30 mouse cellular contexts compared by ENCODE assay signal in the genomic region with DNA sequence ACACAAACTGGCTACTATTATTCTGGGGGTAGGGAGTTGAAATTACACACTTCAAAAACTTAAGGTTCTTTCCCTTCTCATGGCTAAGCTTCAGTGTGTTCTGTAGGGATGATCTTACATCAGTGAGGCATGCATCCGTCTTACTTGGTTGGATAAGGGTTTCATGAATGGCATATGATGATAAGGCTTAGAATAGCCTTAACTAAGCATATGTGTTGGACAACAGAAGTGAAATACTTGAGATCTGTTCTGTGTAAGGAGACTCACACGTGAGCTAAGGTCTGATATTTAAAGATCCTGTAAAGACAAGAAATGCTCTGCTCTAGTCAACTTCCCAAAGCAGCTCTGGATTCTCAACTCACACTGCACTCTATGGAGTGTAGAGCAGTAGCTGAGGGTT. TPM values are rescaled to one million over a fixed set of nuclear protein-coding genes. Genes with fewer than 3 reads are reported as not detected.
A peak's percentile ranks its signal among the peaks of the same experiment; 100 is the strongest.
DNase-seq lines count a peak whose midpoint lies in the region; ATAC-seq and TF ChIP-seq lines count a peak whose summit lies in the region.
"Had no signal": no experiment of that assay in that cellular context is flagged by ENCODE, and none has a peak within 500 bp of the region (broad histone marks: within the 10 kb centered on the region; RNA-seq: fewer than 3 reads in every experiment).

No protein-coding gene starts in this region.

- TF ChIP-seq RAD21 in MEL (IDR thresholded peaks at IDR 0.05; ENCODE audit: low read depth, low read length), result no peak

- peaks cover 2% of the 10 kb centered on the region; the same call in 1 of the 2 replicates for H3K79me2 ChIP-seq in MEL (ENCODE audit: control insufficient read depth, insufficient read depth, low read length, poor library complexity)

- H3K27ac ChIP-seq in MEL (ENCODE audit: control insufficient read depth, low read depth, low read length), result no peak overlapping the region
- peak overlapping the region; percentile 27 for H3K27ac ChIP-seq in liver, embryonic 14.5 days
- H3K27ac ChIP-seq: forebrain, embryonic 10.5 days; forebrain, embryonic 15.5 days; heart, embryonic 10.5 days; heart, embryonic 15.5 days; hindbrain, embryonic 12.5 days; hindbrain, postnatal 0 days; intestine, embryonic 15.5 days; kidney, postnatal 0 days; limb, embryonic 10.5 days; limb, embryonic 15.5 days; lung, embryonic 15.5 days had no signal

- no peak overlapping the region for H3K4me3 ChIP-seq in MEL (ENCODE audit: control insufficient read depth in 1 of 2, insufficient read depth in 1 of 2, low read depth in 2 of 2, low read length in 2 of 2)
- no peak overlapping the region for H3K4me3 ChIP-seq in liver, embryonic 14.5 days (ENCODE audit: insufficient read depth in 1 of 2, low read depth in 2 of 2, low read length in 2 of 2)
- H3K4me3 ChIP-seq: forebrain, embryonic 10.5 days; forebrain, embryonic 15.5 days; heart, embryonic 10.5 days; heart, embryonic 15.5 days; hindbrain, embryonic 12.5 days; intestine, embryonic 15.5 days; limb, embryonic 10.5 days; limb, embryonic 15.5 days; lung, embryonic 15.5 days had no signal

- TF ChIP-seq POLR2A in MEL (IDR thresholded peaks at IDR 0.05; ENCODE audit: control insufficient read depth in 1 of 2, insufficient read depth in 1 of 2, low read depth in 1 of 2, low read length in 2 of 2, poor library complexity in 1 of 2), result no peak

- TF ChIP-seq EP300 in MEL (IDR thresholded peaks at IDR 0.05; ENCODE audit: low read depth in 1 of 2, low read length in 2 of 2), result peak in 1 of 2 experiments; percentile 46; a peak in 1 of 4 replicates
- TF ChIP-seq EP300 in liver, embryonic 14.5 days (IDR thresholded peaks at IDR 0.05; ENCODE audit: low read depth), result peak; percentile 79

- no peaks in the 10 kb centered on the region for H3K9me3 ChIP-seq in MEL (replicated peaks; ENCODE audit: insufficient read depth, low read length)
- H3K9me3 ChIP-seq in liver, embryonic 14.5 days (ENCODE audit: control insufficient read depth, low read length), result no peaks in the 10 kb centered on the region
- H3K9me3 ChIP-seq: forebrain, embryonic 10.5 days; forebrain, embryonic 15.5 days; heart, embryonic 10.5 days; heart, embryonic 15.5 days; hindbrain, embryonic 12.5 days; intestine, embryonic 15.5 days; limb, embryonic 10.5 days; limb, embryonic 15.5 days; lung, embryonic 15.5 days had no signal

- 0 out of 2 replicates have a peak, but pooled peaks have one; percentile 30 for ATAC-seq in common myeloid progenitor, adult 5-6 weeks (replicated peaks; ENCODE audit: low read depth, poor library complexity, severe bottlenecking)
- peak; percentile 85 for ATAC-seq in liver, embryonic 14.5 days (ENCODE audit: insufficient read depth)
- peak; percentile 77 for ATAC-seq in megakaryocyte-erythroid progenitor cell, adult 5-6 weeks (replicated peaks; ENCODE audit: low FRiP score, low TSS enrichment, poor library complexity, severe bottlenecking)
- ATAC-seq: CD4-positive, CD25-positive, alpha-beta regulatory T cell, adult 4 months; forebrain, embryonic 15.5 days; hindbrain, postnatal 0 days had no signal

- 7% methylated on average over 2 of the region's 2 CpGs for WGBS in liver, embryonic 14.5 days (ENCODE audit: insufficient replicate concordance)

- no peak overlapping the region for H3K9ac ChIP-seq in MEL (ENCODE audit: control insufficient read depth, low read depth, low read length, poor library complexity, severe bottlenecking)
- H3K9ac ChIP-seq in liver, embryonic 14.5 days (replicated peaks), result no peak overlapping the region
- H3K9ac ChIP-seq: forebrain, embryonic 15.5 days; heart, embryonic 15.5 days; hindbrain, embryonic 12.5 days; intestine, embryonic 15.5 days; limb, embryonic 15.5 days; lung, embryonic 15.5 days had no signal

- peak overlapping the region; percentile 36 for H3K4me2 ChIP-seq in liver, embryonic 14.5 days (ENCODE audit: low read depth)
- H3K4me2 ChIP-seq: forebrain, embryonic 15.5 days; heart, embryonic 15.5 days; hindbrain, embryonic 12.5 days; intestine, embryonic 15.5 days; limb, embryonic 15.5 days; lung, embryonic 15.5 days had no signal

- no peaks in the 10 kb centered on the region for H3K27me3 ChIP-seq in MEL (ENCODE audit: control insufficient read depth in 1 of 2, insufficient read depth in 2 of 2, low read length in 2 of 2)
- no peaks in the 10 kb centered on the region for H3K27me3 ChIP-seq in liver, embryonic 14.5 days (ENCODE audit: control insufficient read depth, insufficient read depth, low read length)
- H3K27me3 ChIP-seq: forebrain, embryonic 15.5 days; intestine, embryonic 15.5 days; lung, embryonic 15.5 days had no signal

- H3K36me3 ChIP-seq in MEL (ENCODE audit: control insufficient read depth in 1 of 2, insufficient read depth in 2 of 2, low read length in 2 of 2), result peaks cover 0 to 17% of the 10 kb centered on the region in 2 experiments; a peak in 2 of 4 replicates
- no peaks in the 10 kb centered on the region for H3K36me3 ChIP-seq in liver, embryonic 14.5 days (replicated peaks; ENCODE audit: control insufficient read depth, insufficient read depth, low read depth)
- H3K36me3 ChIP-seq: forebrain, embryonic 10.5 days; forebrain, embryonic 15.5 days; heart, embryonic 10.5 days; heart, embryonic 15.5 days; hindbrain, embryonic 12.5 days; intestine, embryonic 15.5 days; limb, embryonic 10.5 days; limb, embryonic 15.5 days; lung, embryonic 15.5 days had no signal

- no peak for TF ChIP-seq CTCF in MEL (IDR thresholded peaks at IDR 0.05 in 2 of 3, conservative IDR thresholded peaks at IDR 0.05 in 1 of 3; ENCODE audit: control insufficient read depth in 1 of 3, insufficient read depth in 1 of 3, low read depth in 2 of 3, low read length in 3 of 3, poor library complexity in 1 of 3, severe bottlenecking in 1 of 3)
- no peak for TF ChIP-seq CTCF in liver, embryonic 14.5 days (IDR thresholded peaks at IDR 0.05; ENCODE audit: low read depth)

- intact Hi-C loops in left cerebral cortex, postnatal 10 days (cut with DNase I), result loop anchor here (5.0 to 10.0 kb wide), 2 partner anchors 201 to 504 kb away; no protein-coding TSS in a partner anchor

- peaks cover 0 to 16% of the 10 kb centered on the region in 2 experiments; a peak in 2 of 4 replicates for H3K4me1 ChIP-seq in MEL (ENCODE audit: control insufficient read depth in 1 of 2, insufficient read depth in 2 of 2, low read length in 2 of 2)
- peaks cover 20 to 24% of the 10 kb centered on the region in 2 experiments for H3K4me1 ChIP-seq in liver, embryonic 14.5 days (replicated peaks; ENCODE audit: control insufficient read depth in 2 of 2, insufficient read depth in 2 of 2, low read length in 1 of 2)
- H3K4me1 ChIP-seq: forebrain, embryonic 15.5 days; heart, embryonic 10.5 days; heart, embryonic 15.5 days; hindbrain, embryonic 12.5 days; intestine, embryonic 15.5 days; limb, embryonic 15.5 days; lung, embryonic 15.5 days had no signal

- DNase-seq in MEL (ENCODE audit: low read depth, low spot score), result peak; percentile 61
- DNase-seq in liver, embryonic 14.5 days (ENCODE audit: low read depth in 3 of 3, low spot score in 3 of 3), result peak; percentile 42 to 64 (median 59)
- DNase-seq in layer of hippocampus, postnatal 25 days (ENCODE audit: extremely low spot score in 1 of 2, low spot score in 1 of 2), result no peak
- DNase-seq in left cerebral cortex, postnatal 10 days (ENCODE audit: extremely low spot score in 1 of 2, low spot score in 2 of 2), result no peak
- DNase-seq in testis, postnatal 14 days (ENCODE audit: low spot score), result no peak
- DNase-seq: adrenal gland, postnatal 14 days; cerebellum, adult 2 months; gastrocnemius, postnatal 25 days; heart, adult 11 months; kidney, adult 8-10 months; kidney, postnatal 4 days; layer of hippocampus, postnatal 36 days; right cerebral cortex, postnatal 25 days; thymus, postnatal 4 days had no signal

TF ChIP-seq in MEL, 35 proteins besides CTCF, POLR2A, EP300 and RAD21 (continues in another document):
- no peak for TF ChIP-seq KAT2A (conservative IDR thresholded peaks at IDR 0.05; ENCODE audit: low read depth, low read length)
- TF ChIP-seq ETS1 (IDR thresholded peaks at IDR 0.05; ENCODE audit: low read depth, low read length), result peak; percentile 41; the same call in 1 of the 2 replicates

RNA-seq across cellular contexts. Expression of gene Slc25a21, which starts 11.1 kb away (rescaled TPM):
- total RNA-seq in MEL (2012; rRNA removed), result 11.7 and 18.3 TPM in 2 replicates
- polyA plus RNA-seq in MEL (2012; ENCODE audit: insufficient read depth in 1 of 2, insufficient read length in 2 of 2, low read depth in 1 of 2, low replicate concordance in 2 of 2, missing spikeins in 1 of 2), result 10 to 100 TPM in 1 of 2 experiments, not detected in 1; 14.7 TPM
- 24.2 and 27.9 TPM in 2 replicates for total RNA-seq in common myeloid progenitor, adult 5-6 weeks (2017)
- polyA plus RNA-seq in liver, embryonic 14.5 days (2012; rRNA removed), result 7.0 and 9.3 TPM in 2 replicates
- 21.6 and 28.5 TPM in 2 replicates for polyA plus RNA-seq in liver, embryonic 14.5 days (2014; fragmentation: Nextera tagmentation; extraction: Ambion mirVana)
- 82.8 and 87.5 TPM in 2 replicates for total RNA-seq in megakaryocyte-erythroid progenitor cell, adult 5-6 weeks (2014; fragmentation: Nextera tagmentation)
- 89.5 and 97.5 TPM in 2 replicates for total RNA-seq in megakaryocyte-erythroid progenitor cell, adult 5-6 weeks (2017)
- under 1 TPM; 0.37 to 0.49 TPM for total RNA-seq in layer of hippocampus, postnatal 25 days (2021)
- under 1 TPM; 0.56 to 0.77 TPM for total RNA-seq in left cerebral cortex, postnatal 10 days (2021)
- total RNA-seq: hindbrain, postnatal 0 days; neutrophil, adult 5-6 weeks had no signal
- polyA plus RNA-seq: CD4-positive, CD25-positive, alpha-beta regulatory T cell, adult 4 months; midbrain, embryonic 14.5 days had no signal

RNA-seq across cellular contexts. Expression of gene Prps1l3, which starts 44.1 kb away (rescaled TPM):
- 70.7 and 81.2 TPM in 2 replicates for total RNA-seq in MEL (2012; rRNA removed)
- 10 to 100 TPM in 1 of 2 experiments, not detected in 1; 52.6 TPM for polyA plus RNA-seq in MEL (2012; ENCODE audit: insufficient read depth in 1 of 2, insufficient read length in 2 of 2, low read depth in 1 of 2, low replicate concordance in 2 of 2, missing spikeins in 1 of 2)
- total RNA-seq in common myeloid progenitor, adult 5-6 weeks (2017), result 118 and 119 TPM in 2 replicates
- polyA plus RNA-seq in liver, embryonic 14.5 days (2012; rRNA removed), result 15.2 and 21.1 TPM in 2 replicates
- polyA plus RNA-seq in liver, embryonic 14.5 days (2014; fragmentation: Nextera tagmentation; extraction: Ambion mirVana), result 38.2 and 41.4 TPM in 2 replicates
- total RNA-seq in megakaryocyte-erythroid progenitor cell, adult 5-6 weeks (2014; fragmentation: Nextera tagmentation), result 58.3 and 61.3 TPM in 2 replicates
- 138 and 146 TPM in 2 replicates for total RNA-seq in megakaryocyte-erythroid progenitor cell, adult 5-6 weeks (2017)
- 10 to 100 TPM; 15.5 to 18.0 TPM for total RNA-seq in layer of hippocampus, postnatal 25 days (2021)
- 10 to 100 TPM; 11.7 to 13.0 TPM for total RNA-seq in left cerebral cortex, postnatal 10 days (2021)

RNA-seq across cellular contexts. Expression of gene Mipol1, which starts 44.1 kb away (rescaled TPM):
- total RNA-seq in MEL (2012; rRNA removed), result 4.0 and 4.4 TPM in 2 replicates
- 1 to 10 TPM in 1 of 2 experiments, not detected in 1; 8.3 TPM for polyA plus RNA-seq in MEL (2012; ENCODE audit: insufficient read depth in 1 of 2, insufficient read length in 2 of 2, low read depth in 1 of 2, low replicate concordance in 2 of 2, missing spikeins in 1 of 2)
- total RNA-seq in common myeloid progenitor, adult 5-6 weeks (2017), result 16.4 and 18.9 TPM in 2 replicates
- polyA plus RNA-seq in liver, embryonic 14.5 days (2012; rRNA removed), result 0.80 and 1.7 TPM in 2 replicates
- polyA plus RNA-seq in liver, embryonic 14.5 days (2014; fragmentation: Nextera tagmentation; extraction: Ambion mirVana), result 3.5 and 3.8 TPM in 2 replicates
- total RNA-seq in megakaryocyte-erythroid progenitor cell, adult 5-6 weeks (2014; fragmentation: Nextera tagmentation), result 6.0 and 20.2 TPM in 2 replicates
- 15.4 and 25.6 TPM in 2 replicates for total RNA-seq in megakaryocyte-erythroid progenitor cell, adult 5-6 weeks (2017)
- 1 to 10 TPM; 4.4 to 6.0 TPM for total RNA-seq in layer of hippocampus, postnatal 25 days (2021)
- 1 to 10 TPM; 4.9 to 5.0 TPM for total RNA-seq in left cerebral cortex, postnatal 10 days (2021)

Comparison
In these comparisons a context has a peak if more than half of its experiments do, and no peak if none do; other contexts are left out.
1. DNase-seq: peak in MEL (single experiment) and liver, embryonic 14.5 days (3 of 3); none in layer of hippocampus, postnatal 25 days (0 of 2), left cerebral cortex, postnatal 10 days (0 of 2) and testis, postnatal 14 days (single experiment).
2. ATAC-seq: peak in every context shown above with its lines; median percentile 85 in liver, embryonic 14.5 days; 77 in megakaryocyte-erythroid progenitor cell, adult 5-6 weeks; 30 in common myeloid progenitor, adult 5-6 weeks.